Comparison of ENCODE assay signal across 9 mouse cellular contexts in genomic region chr19:4711601-4712155, GRCm38 (mm10). TPM values are rescaled to one million over a fixed set of nuclear protein-coding genes. Genes with fewer than 3 reads are reported as not detected.
DNase-seq lines count a peak whose midpoint lies in the region; ATAC-seq and TF ChIP-seq lines count a peak whose summit lies in the region.
"Had no signal": no experiment of that assay in that cellular context is flagged by ENCODE, and none has a peak within 500 bp of the region (broad histone marks: within the 10 kb centered on the region; RNA-seq: fewer than 3 reads in every experiment).

No protein-coding gene starts in this region.

- peak overlapping the region; percentile 69 for H3K4me2 ChIP-seq in forebrain, postnatal 0 days (ENCODE audit: low read depth)
- peak overlapping the region; percentile 80 for H3K4me2 ChIP-seq in midbrain, embryonic 11.5 days

- peak overlapping the region; percentile 97 for H3K27ac ChIP-seq in forebrain, postnatal 0 days (ENCODE audit: low read depth, low read length)
- H3K27ac ChIP-seq in midbrain, embryonic 11.5 days (ENCODE audit: low read depth, low read length) = peak overlapping the region; percentile 78

- peak; percentile 22 for DNase-seq in kidney, postnatal 10 days
- DNase-seq in kidney, adult 9 months = no peak
- peak; percentile 72 for DNase-seq in cerebellum, adult 8-10 months
- peak; percentile 81 for DNase-seq in forebrain, postnatal 0 days
- DNase-seq in midbrain, embryonic 11.5 days (ENCODE audit: low spot score, missing footprints) = peak; percentile 97
- no peak for DNase-seq in adrenal gland, adult (ENCODE audit: inconsistent age in 2 of 2, low spot score in 1 of 2)
- no peak for DNase-seq in ovary, postnatal 10 days (ENCODE audit: low spot score)

- no peaks in the 10 kb centered on the region for H3K36me3 ChIP-seq in forebrain, postnatal 0 days (ENCODE audit: insufficient read depth)
- H3K36me3 ChIP-seq in midbrain, embryonic 11.5 days (ENCODE audit: control insufficient read depth, insufficient read depth, low read length) = no peaks in the 10 kb centered on the region

- TF ChIP-seq CTCF in forebrain, postnatal 0 days (IDR thresholded peaks at IDR 0.05; ENCODE audit: low read depth) = peak; percentile 47

- H3K9ac ChIP-seq in forebrain, postnatal 0 days = peak overlapping the region; percentile 96
- H3K9ac ChIP-seq in midbrain, embryonic 11.5 days (ENCODE audit: low read length) = peak overlapping the region; percentile 86

- WGBS in forebrain, postnatal 0 days = 5% methylated on average over 39 of the region's 65 CpGs
- under 1% methylated on average over 63 of the region's 65 CpGs for WGBS in midbrain, embryonic 11.5 days

- no peaks in the 10 kb centered on the region for H3K27me3 ChIP-seq in forebrain, postnatal 0 days (ENCODE audit: insufficient read depth, low read length)
- H3K27me3 ChIP-seq in midbrain, embryonic 11.5 days (ENCODE audit: control insufficient read depth, insufficient read depth, low read length) = peaks cover 7% of the 10 kb centered on the region; the same call in 1 of the 2 replicates

- ATAC-seq in forebrain, postnatal 0 days = peak; percentile 75
- ATAC-seq in midbrain, embryonic 11.5 days (ENCODE audit: low FRiP score) = peak; percentile 95
- no peak for ATAC-seq in monocyte, adult 5-6 weeks (replicated peaks; ENCODE audit: insufficient number of reproducible peaks, low FRiP score, low TSS enrichment, poor library complexity, severe bottlenecking)

- H3K4me3 ChIP-seq in forebrain, postnatal 0 days (ENCODE audit: low read depth, low read length) = peak overlapping the region; percentile 80
- peak overlapping the region; percentile 76 for H3K4me3 ChIP-seq in midbrain, embryonic 11.5 days (ENCODE audit: low read depth, low read length)
- H3K4me3 ChIP-seq: myocyte had no signal

- H3K9me3 ChIP-seq in forebrain, postnatal 0 days (ENCODE audit: low read length) = no peaks in the 10 kb centered on the region
- H3K9me3 ChIP-seq in midbrain, embryonic 11.5 days (ENCODE audit: control insufficient read depth, low read length) = no peaks in the 10 kb centered on the region

- peaks cover 7% of the 10 kb centered on the region; the same call in 1 of the 2 replicates for H3K4me1 ChIP-seq in forebrain, postnatal 0 days (ENCODE audit: insufficient read depth)
- H3K4me1 ChIP-seq in midbrain, embryonic 11.5 days (ENCODE audit: control insufficient read depth, insufficient read depth, low read length) = peaks cover 16% of the 10 kb centered on the region

RNA-seq across cellular contexts. Expression of gene Sptbn2, which starts 0.7 kb away (rescaled TPM):
- 169 and 196 TPM in 2 replicates for total RNA-seq in forebrain, postnatal 0 days (2014; rRNA removed)
- polyA plus RNA-seq in forebrain, postnatal 0 days (2015; fragmentation: Nextera tagmentation; extraction: Ambion mirVana) = 24.3 and 25.4 TPM in 2 replicates
- polyA plus RNA-seq in midbrain, embryonic 11.5 days (2014; fragmentation: Nextera tagmentation; extraction: Ambion mirVana) = 13.4 and 14.0 TPM in 2 replicates
- total RNA-seq in monocyte, adult 5-6 weeks (2017) = not detected in 3 replicates

RNA-seq across cellular contexts. Expression of gene Gm960, which starts 13.2 kb away (rescaled TPM):
- total RNA-seq in forebrain, postnatal 0 days (2014; rRNA removed) = 4.5 and 7.4 TPM in 2 replicates
- 4.9 and 7.3 TPM in 2 replicates for polyA plus RNA-seq in forebrain, postnatal 0 days (2015; fragmentation: Nextera tagmentation; extraction: Ambion mirVana)
- 2.3 and 3.4 TPM in 2 replicates for polyA plus RNA-seq in midbrain, embryonic 11.5 days (2014; fragmentation: Nextera tagmentation; extraction: Ambion mirVana)
- not detected in 3 replicates for total RNA-seq in monocyte, adult 5-6 weeks (2017)

RNA-seq across cellular contexts. Expression of gene Rbm4b, which starts 44.6 kb away (rescaled TPM):
- total RNA-seq in forebrain, postnatal 0 days (2014; rRNA removed) = 84.8 and 90.6 TPM in 2 replicates
- 79.8 and 88.7 TPM in 2 replicates for polyA plus RNA-seq in forebrain, postnatal 0 days (2015; fragmentation: Nextera tagmentation; extraction: Ambion mirVana)
- 137 and 152 TPM in 2 replicates for polyA plus RNA-seq in midbrain, embryonic 11.5 days (2014; fragmentation: Nextera tagmentation; extraction: Ambion mirVana)
- total RNA-seq in monocyte, adult 5-6 weeks (2017) = 12.2 to 30.8 TPM (median 24.9 TPM) in 3 replicates

Comparison
In these comparisons a context has a peak if more than half of its experiments do, and no peak if none do; other contexts are left out.
1. DNase-seq: peak in kidney, postnatal 10 days (single experiment), cerebellum, adult 8-10 months (single experiment), forebrain, postnatal 0 days (single experiment) and midbrain, embryonic 11.5 days (single experiment); none in kidney, adult 9 months (single experiment), adrenal gland, adult (0 of 2) and ovary, postnatal 10 days (single experiment).
2. RNA of gene Sptbn2, which starts 0.7 kb away (total RNA-seq): 169 to 196 TPM in forebrain, postnatal 0 days; not detected in monocyte, adult 5-6 weeks; every median in the first group is over 100 times any median in the second.